Comparison of ENCODE assay signal across 8 mouse cellular contexts in the genomic region with DNA sequence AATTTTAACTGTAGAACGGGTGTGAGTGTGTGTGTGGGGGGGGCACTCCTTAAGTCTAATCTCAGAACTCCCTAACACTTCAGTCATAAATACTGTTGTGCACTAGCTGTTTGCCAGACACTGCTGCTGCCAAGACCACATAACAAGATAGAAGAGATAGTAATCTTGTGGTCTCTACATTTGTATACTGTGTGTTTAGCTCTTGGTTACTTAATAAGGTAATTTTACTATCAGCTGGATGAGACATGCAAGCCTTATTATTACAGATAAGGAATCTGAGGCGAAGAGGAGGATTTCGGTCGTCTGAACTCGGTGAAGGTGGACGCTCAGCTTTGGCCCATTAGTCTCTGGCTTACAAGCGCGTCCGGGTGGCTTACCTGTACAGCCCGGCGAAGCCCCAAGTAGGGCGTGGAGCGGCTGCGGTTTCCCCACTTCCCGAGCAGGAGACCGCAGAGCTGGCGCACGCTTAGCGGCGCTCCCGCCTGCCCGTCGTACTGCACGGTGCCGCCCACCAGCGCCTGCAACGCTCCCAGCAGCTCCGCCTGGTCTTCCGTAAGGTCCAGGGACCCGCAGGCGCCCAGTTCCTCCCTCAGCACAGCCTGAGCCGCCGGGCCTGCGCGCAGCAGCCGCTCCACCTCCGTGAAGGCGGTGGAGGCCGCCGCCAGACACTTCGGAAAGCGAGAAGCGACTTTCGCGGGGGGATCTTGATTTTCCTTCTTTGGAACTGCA. TPM values are rescaled to one million over a fixed set of nuclear protein-coding genes. Genes with fewer than 3 reads are reported as not detected.
DNase-seq lines count a peak whose midpoint lies in the region; ATAC-seq lines count a peak whose summit lies in the region.

No protein-coding gene starts in this region.

- peaks cover 100% of the 10 kb centered on the region for H3K27me3 ChIP-seq in erythroblast, embryonic 14.5 days (ENCODE audit: control insufficient read depth)
- peaks cover 100% of the 10 kb centered on the region for H3K27me3 ChIP-seq in embryonic facial prominence, embryonic 13.5 days
- peaks cover 91% of the 10 kb centered on the region for H3K27me3 ChIP-seq in hindbrain, embryonic 16.5 days (replicated peaks; ENCODE audit: control insufficient read depth, insufficient read depth, low read length)
- H3K27me3 ChIP-seq in neural tube, embryonic 13.5 days, result peaks cover 100% of the 10 kb centered on the region

- peak overlapping the region; percentile 68 for H3K9ac ChIP-seq in embryonic facial prominence, embryonic 13.5 days
- H3K9ac ChIP-seq in hindbrain, embryonic 16.5 days (ENCODE audit: low read depth, low read length), result peak overlapping the region; percentile 52
- peak overlapping the region; percentile 49; the same call in 1 of the 2 replicates for H3K9ac ChIP-seq in neural tube, embryonic 13.5 days

- H3K4me3 ChIP-seq in erythroblast, embryonic 14.5 days (replicated peaks), result peak overlapping the region; percentile 56
- peak overlapping the region; percentile 59 for H3K4me3 ChIP-seq in embryonic facial prominence, embryonic 13.5 days
- H3K4me3 ChIP-seq in hindbrain, embryonic 16.5 days (ENCODE audit: low read length), result peak overlapping the region; percentile 51
- H3K4me3 ChIP-seq in neural tube, embryonic 13.5 days, result peak overlapping the region; percentile 44

- no peaks in the 10 kb centered on the region for H3K36me3 ChIP-seq in erythroblast, embryonic 14.5 days (ENCODE audit: control insufficient read depth)
- no peaks in the 10 kb centered on the region for H3K36me3 ChIP-seq in embryonic facial prominence, embryonic 13.5 days
- H3K36me3 ChIP-seq in hindbrain, embryonic 16.5 days (ENCODE audit: control insufficient read depth, insufficient read depth, low read length), result no peaks in the 10 kb centered on the region
- H3K36me3 ChIP-seq in neural tube, embryonic 13.5 days, result no peaks in the 10 kb centered on the region

- peak; percentile 50 to 52 for DNase-seq in lung, adult 18-20 months
- no peak for DNase-seq in layer of hippocampus, adult 11-12 months (ENCODE audit: low spot score)

- H3K27ac ChIP-seq in embryonic facial prominence, embryonic 13.5 days, result no peak overlapping the region
- H3K27ac ChIP-seq in hindbrain, embryonic 16.5 days (ENCODE audit: low read depth, low read length), result no peak overlapping the region
- H3K27ac ChIP-seq in neural tube, embryonic 13.5 days (replicated peaks), result no peak overlapping the region

- H3K4me2 ChIP-seq in embryonic facial prominence, embryonic 13.5 days, result peak overlapping the region; percentile 95
- peak overlapping the region; percentile 94 for H3K4me2 ChIP-seq in hindbrain, embryonic 16.5 days (ENCODE audit: low read length)
- H3K4me2 ChIP-seq in neural tube, embryonic 13.5 days, result peak overlapping the region; percentile 73

- ATAC-seq in erythroblast, adult 5-6 weeks (replicated peaks; ENCODE audit: low FRiP score, poor library complexity, severe bottlenecking), result no peak
- ATAC-seq in CD4-positive, CD25-positive, alpha-beta regulatory T cell, adult 4 months, result peak; percentile 75
- peak; percentile 77 for ATAC-seq in embryonic facial prominence, embryonic 13.5 days (ENCODE audit: insufficient number of reproducible peaks, insufficient read depth, low FRiP score, low TSS enrichment, low read depth)
- peak; percentile 67 for ATAC-seq in hindbrain, embryonic 16.5 days
- peak; percentile 62 for ATAC-seq in neural tube, embryonic 13.5 days (ENCODE audit: low read depth)

- no peaks in the 10 kb centered on the region; the same call in 1 of the 2 replicates for H3K9me3 ChIP-seq in erythroblast, embryonic 14.5 days (ENCODE audit: control insufficient read depth, low read length)
- no peaks in the 10 kb centered on the region for H3K9me3 ChIP-seq in embryonic facial prominence, embryonic 13.5 days
- no peaks in the 10 kb centered on the region; the same call in 1 of the 2 replicates for H3K9me3 ChIP-seq in hindbrain, embryonic 16.5 days (ENCODE audit: control insufficient read depth, low read length)
- H3K9me3 ChIP-seq in neural tube, embryonic 13.5 days, result no peaks in the 10 kb centered on the region

- WGBS in embryonic facial prominence, embryonic 13.5 days, result under 1% methylated on average over 45 of the region's 45 CpGs
- WGBS in hindbrain, embryonic 16.5 days, result under 1% methylated on average over 41 of the region's 45 CpGs
- under 1% methylated on average over 45 of the region's 45 CpGs for WGBS in neural tube, embryonic 13.5 days

- peaks cover 18% of the 10 kb centered on the region for H3K4me1 ChIP-seq in erythroblast, embryonic 14.5 days (ENCODE audit: control insufficient read depth)
- peaks cover 18% of the 10 kb centered on the region for H3K4me1 ChIP-seq in embryonic facial prominence, embryonic 13.5 days
- peaks cover 14% of the 10 kb centered on the region for H3K4me1 ChIP-seq in hindbrain, embryonic 16.5 days (ENCODE audit: control insufficient read depth, insufficient read depth, low read depth, low read length)
- H3K4me1 ChIP-seq in neural tube, embryonic 13.5 days (replicated peaks), result peaks cover 16% of the 10 kb centered on the region

RNA-seq across cellular contexts. Expression of a gene that starts 3.8 kb away (rescaled TPM):
- not detected in 2 replicates for polyA plus RNA-seq in erythroblast, embryonic 14.5 days (2012)
- total RNA-seq in erythroblast, adult 5-6 weeks (2015; ENCODE audit: low replicate concordance), result 2.7 and 6.3 TPM in 2 replicates
- total RNA-seq in erythroblast, adult 5-6 weeks (2017; ENCODE audit: low replicate concordance), result 1.8 and 2.2 TPM in 2 replicates
- under 1 TPM in 1 of 2 experiments, not detected in 1; 0.74 TPM for polyA plus RNA-seq in CD4-positive, CD25-positive, alpha-beta regulatory T cell, adult 4 months (2017; shearing (Covaris generic))
- polyA plus RNA-seq in embryonic facial prominence, embryonic 13.5 days (2015; fragmentation: Nextera tagmentation; extraction: Ambion mirVana), result 0.59 and 1.2 TPM in 2 replicates
- not detected in 2 replicates for polyA plus RNA-seq in hindbrain, embryonic 16.5 days (2015; fragmentation: Nextera tagmentation; extraction: Ambion mirVana)
- 0.17 and 0.18 TPM in 2 replicates for polyA plus RNA-seq in neural tube, embryonic 13.5 days (2015; fragmentation: Nextera tagmentation; extraction: Ambion mirVana)

RNA-seq across cellular contexts. Expression of a gene that starts 24.8 kb away (rescaled TPM):
- not detected in 2 replicates for polyA plus RNA-seq in erythroblast, embryonic 14.5 days (2012)
- not detected in 2 replicates for total RNA-seq in erythroblast, adult 5-6 weeks (2015; ENCODE audit: low replicate concordance)
- not detected in 2 replicates for total RNA-seq in erythroblast, adult 5-6 weeks (2017; ENCODE audit: low replicate concordance)
- not detected for polyA plus RNA-seq in CD4-positive, CD25-positive, alpha-beta regulatory T cell, adult 4 months (2017; shearing (Covaris generic))
- polyA plus RNA-seq in embryonic facial prominence, embryonic 13.5 days (2015; fragmentation: Nextera tagmentation; extraction: Ambion mirVana), result 0.31 TPM in 1 of 2 replicates, not detected in the other
- not detected in 2 replicates for polyA plus RNA-seq in hindbrain, embryonic 16.5 days (2015; fragmentation: Nextera tagmentation; extraction: Ambion mirVana)
- polyA plus RNA-seq in neural tube, embryonic 13.5 days (2015; fragmentation: Nextera tagmentation; extraction: Ambion mirVana), result not detected in 2 replicates

RNA-seq across cellular contexts. Expression of a gene that starts 29.6 kb away (rescaled TPM):
- 105 and 181 TPM in 2 replicates for polyA plus RNA-seq in erythroblast, embryonic 14.5 days (2012)
- 2.5 TPM in 1 of 2 replicates, not detected in the other for total RNA-seq in erythroblast, adult 5-6 weeks (2015; ENCODE audit: low replicate concordance)
- total RNA-seq in erythroblast, adult 5-6 weeks (2017; ENCODE audit: low replicate concordance), result 462 and 930 TPM in 2 replicates
- not detected for polyA plus RNA-seq in CD4-positive, CD25-positive, alpha-beta regulatory T cell, adult 4 months (2017; shearing (Covaris generic))
- polyA plus RNA-seq in embryonic facial prominence, embryonic 13.5 days (2015; fragmentation: Nextera tagmentation; extraction: Ambion mirVana), result 5.2 and 5.4 TPM in 2 replicates
- polyA plus RNA-seq in hindbrain, embryonic 16.5 days (2015; fragmentation: Nextera tagmentation; extraction: Ambion mirVana), result not detected in 2 replicates
- 1.7 TPM in 1 of 2 replicates, not detected in the other for polyA plus RNA-seq in neural tube, embryonic 13.5 days (2015; fragmentation: Nextera tagmentation; extraction: Ambion mirVana)

RNA-seq across cellular contexts. Expression of a gene that starts 29.9 kb away (rescaled TPM):
- polyA plus RNA-seq in erythroblast, embryonic 14.5 days (2012), result 6.1 and 13.9 TPM in 2 replicates
- total RNA-seq in erythroblast, adult 5-6 weeks (2015; ENCODE audit: low replicate concordance), result 14.6 and 64.4 TPM in 2 replicates
- 627 and 660 TPM in 2 replicates for total RNA-seq in erythroblast, adult 5-6 weeks (2017; ENCODE audit: low replicate concordance)
- 1 to 10 TPM in 1 of 2 experiments, not detected in 1; 4.8 TPM for polyA plus RNA-seq in CD4-positive, CD25-positive, alpha-beta regulatory T cell, adult 4 months (2017; shearing (Covaris generic))
- 9.5 and 15.3 TPM in 2 replicates for polyA plus RNA-seq in embryonic facial prominence, embryonic 13.5 days (2015; fragmentation: Nextera tagmentation; extraction: Ambion mirVana)
- 0.70 and 0.87 TPM in 2 replicates for polyA plus RNA-seq in hindbrain, embryonic 16.5 days (2015; fragmentation: Nextera tagmentation; extraction: Ambion mirVana)
- polyA plus RNA-seq in neural tube, embryonic 13.5 days (2015; fragmentation: Nextera tagmentation; extraction: Ambion mirVana), result 2.5 and 3.8 TPM in 2 replicates

RNA-seq across cellular contexts. Expression of a gene that starts 35.4 kb away (rescaled TPM):
- 24.7 and 42.0 TPM in 2 replicates for polyA plus RNA-seq in erythroblast, embryonic 14.5 days (2012)
- 32.4 and 38.2 TPM in 2 replicates for total RNA-seq in erythroblast, adult 5-6 weeks (2015; ENCODE audit: low replicate concordance)
- total RNA-seq in erythroblast, adult 5-6 weeks (2017; ENCODE audit: low replicate concordance), result 129 and 151 TPM in 2 replicates
- polyA plus RNA-seq in CD4-positive, CD25-positive, alpha-beta regulatory T cell, adult 4 months (2017; shearing (Covaris generic)), result 1 to 10 TPM; 5.4 to 6.7 TPM
- polyA plus RNA-seq in embryonic facial prominence, embryonic 13.5 days (2015; fragmentation: Nextera tagmentation; extraction: Ambion mirVana), result 26.0 and 31.3 TPM in 2 replicates
- polyA plus RNA-seq in hindbrain, embryonic 16.5 days (2015; fragmentation: Nextera tagmentation; extraction: Ambion mirVana), result 6.5 and 6.7 TPM in 2 replicates
- polyA plus RNA-seq in neural tube, embryonic 13.5 days (2015; fragmentation: Nextera tagmentation; extraction: Ambion mirVana), result 8.8 and 10.1 TPM in 2 replicates

Comparison
In these comparisons a context has a peak if more than half of its experiments do, and no peak if none do; other contexts are left out.
1. RNA of a gene that starts 29.6 kb away (polyA plus RNA-seq): 105 to 181 TPM in erythroblast, embryonic 14.5 days; 5.2 to 5.4 TPM in embryonic facial prominence, embryonic 13.5 days, 1.7 TPM in neural tube, embryonic 13.5 days, not detected in CD4-positive, CD25-positive, alpha-beta regulatory T cell, adult 4 months and not detected in hindbrain, embryonic 16.5 days; every median in the first group is over 10 times any median in the second.
2. Peak in every context shown above with its lines, with median percentiles within 50 percentile points of each other: H3K4me3 ChIP-seq, H3K4me2 ChIP-seq and H3K9ac ChIP-seq.